Mouse (Mus musculus): ENCODE results near the gene Ror1.

The Ror1 gene

DNA sequence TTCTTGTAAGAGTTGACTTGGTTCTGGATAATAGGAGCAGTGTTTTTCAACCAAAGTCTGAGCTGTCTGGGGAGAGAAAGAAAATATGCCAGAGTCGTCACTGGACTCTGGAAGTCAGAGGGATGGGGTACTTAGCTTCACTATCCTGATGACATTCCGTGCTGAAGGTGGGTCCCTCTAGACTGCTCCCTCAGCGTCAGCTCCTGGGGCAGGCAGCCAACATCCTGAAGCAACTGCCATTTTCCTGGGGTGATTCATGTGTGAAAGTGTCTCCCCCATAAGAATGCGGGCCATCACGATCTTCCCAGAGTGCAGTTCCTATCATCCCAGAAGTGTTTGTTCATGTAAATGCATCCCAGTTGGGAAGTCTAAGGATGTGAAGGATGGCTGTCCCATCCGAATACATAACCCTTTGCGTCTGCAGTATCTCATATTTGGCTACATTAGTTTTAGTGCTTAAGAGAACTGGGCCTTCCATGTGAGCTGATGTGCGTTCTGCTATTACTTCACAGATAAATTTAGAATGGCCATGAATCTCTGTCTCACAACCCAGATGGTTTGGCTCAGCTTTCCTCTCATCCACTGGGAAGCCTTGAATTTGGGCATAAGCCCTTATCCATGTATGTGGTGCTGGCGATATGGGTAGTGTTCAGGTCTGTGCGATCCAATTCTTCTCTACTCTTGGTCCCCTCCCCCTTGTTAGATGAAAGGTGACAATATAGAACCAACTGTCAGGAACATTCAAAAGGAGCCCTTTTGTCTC, 216.4 kb downstream of the Ror1 start:
- DNase-seq (ENCODE audit: low spot score) = no peak

DNA sequence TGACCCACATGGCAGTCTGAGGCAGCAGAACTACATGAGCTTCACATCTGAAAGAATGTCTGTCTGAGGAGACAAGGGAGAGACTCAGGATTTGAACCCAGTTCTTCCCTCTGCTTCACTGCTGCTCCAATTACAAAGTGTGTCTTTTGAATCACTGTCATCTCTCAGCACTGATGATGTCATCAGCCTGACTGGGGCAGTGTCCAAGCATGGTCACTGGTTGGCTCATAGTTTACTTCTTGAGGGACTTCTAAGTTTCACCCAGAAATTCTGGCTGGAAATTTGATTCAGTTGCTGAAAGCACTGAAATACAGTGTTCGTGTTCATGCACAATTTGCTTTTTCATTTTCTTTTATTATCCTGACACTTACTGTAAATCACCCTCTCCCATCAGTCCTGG, 219.5 kb downstream of the Ror1 start:
- DNase-seq (ENCODE audit: low spot score) = no peak

DNA sequence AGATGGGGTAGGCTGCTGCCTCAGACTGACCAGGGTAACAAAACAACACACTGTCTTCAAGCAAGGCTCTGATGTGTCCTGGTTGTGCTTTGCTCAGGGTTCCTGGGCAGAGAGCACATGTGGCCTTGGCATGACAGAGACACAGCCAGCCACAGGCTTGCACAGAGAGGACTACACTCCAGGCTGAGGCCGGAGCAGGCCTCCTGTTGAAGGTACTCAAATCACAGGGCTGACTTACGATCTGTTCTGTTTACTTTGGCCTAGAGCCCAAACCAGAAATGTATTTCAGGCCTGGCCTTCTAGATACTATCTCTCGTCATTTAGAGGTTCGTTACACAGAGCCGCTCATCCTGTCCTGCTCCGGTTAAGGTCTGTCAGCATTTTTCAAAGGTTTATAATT, 226.2 kb downstream of the Ror1 start:
- no peak for DNase-seq (ENCODE audit: low spot score)

DNA sequence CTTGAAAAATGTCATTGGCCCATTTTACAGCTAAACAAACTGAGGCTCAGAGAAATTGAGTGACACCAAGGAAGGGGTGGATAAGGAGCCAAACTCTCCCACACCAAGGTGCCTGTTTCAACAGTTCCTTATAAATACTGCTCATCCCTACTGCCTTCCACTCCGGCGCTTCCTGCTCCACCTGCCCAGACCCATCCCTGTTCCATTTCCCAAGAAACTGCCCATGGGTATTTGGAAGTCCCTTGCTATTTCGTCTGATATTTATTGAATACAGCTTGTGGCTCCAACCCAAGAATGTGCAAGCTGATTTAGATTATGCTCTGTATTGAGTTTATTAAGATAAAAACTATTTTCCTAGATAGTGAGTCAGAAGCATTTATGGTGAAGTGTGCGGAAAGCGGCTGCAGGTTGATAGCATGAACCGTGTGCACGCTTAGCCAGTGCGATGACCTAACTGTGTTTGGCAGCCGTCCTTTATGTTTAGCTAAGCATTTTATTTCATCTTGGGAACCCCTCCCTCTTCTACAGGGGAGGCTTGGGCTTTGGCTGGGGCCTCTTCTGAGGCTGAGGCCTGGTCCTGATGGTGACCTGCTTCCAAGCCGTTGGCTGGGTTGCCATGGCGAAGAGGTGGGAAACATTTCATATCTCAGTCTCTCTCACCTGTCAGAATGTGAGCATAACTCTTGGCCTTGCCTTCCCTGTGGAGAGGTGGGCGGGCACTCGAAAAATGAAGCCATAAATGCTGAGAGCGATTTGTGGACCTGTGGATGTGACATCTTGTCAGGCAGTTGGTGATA, 229.3 kb downstream of the Ror1 start:
- DNase-seq (ENCODE audit: low spot score) = no peak

DNA sequence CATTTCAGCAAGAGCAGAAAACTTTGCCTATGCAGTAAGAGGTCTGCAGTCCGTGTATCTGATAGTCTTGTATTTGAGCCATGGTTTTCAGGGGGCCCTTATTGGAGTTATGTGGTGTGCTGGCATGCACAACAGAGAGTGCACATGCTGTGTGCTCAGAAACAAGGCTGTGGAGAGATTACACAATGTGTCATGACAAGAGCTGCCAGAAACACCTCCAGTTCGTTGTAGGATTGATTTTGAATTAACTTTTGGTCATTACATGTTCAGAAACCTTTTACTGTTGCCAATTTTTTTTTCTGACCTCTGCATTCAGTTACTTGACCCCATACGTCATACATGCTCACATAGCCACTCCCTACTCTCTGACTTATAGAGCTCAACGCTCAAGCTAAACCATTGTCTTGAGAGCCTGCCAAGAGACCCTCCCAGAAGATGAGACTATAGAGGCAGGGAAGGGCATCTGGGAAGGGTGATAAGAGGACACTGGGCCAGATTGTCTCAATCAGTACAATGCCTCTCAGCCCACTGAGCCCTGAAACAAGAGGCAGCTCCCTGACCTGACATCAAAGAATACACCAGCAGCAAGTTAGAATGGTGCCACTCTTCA, 232.9 kb downstream of the Ror1 start:
- peak; percentile 17 for DNase-seq (ENCODE audit: low spot score)

DNA sequence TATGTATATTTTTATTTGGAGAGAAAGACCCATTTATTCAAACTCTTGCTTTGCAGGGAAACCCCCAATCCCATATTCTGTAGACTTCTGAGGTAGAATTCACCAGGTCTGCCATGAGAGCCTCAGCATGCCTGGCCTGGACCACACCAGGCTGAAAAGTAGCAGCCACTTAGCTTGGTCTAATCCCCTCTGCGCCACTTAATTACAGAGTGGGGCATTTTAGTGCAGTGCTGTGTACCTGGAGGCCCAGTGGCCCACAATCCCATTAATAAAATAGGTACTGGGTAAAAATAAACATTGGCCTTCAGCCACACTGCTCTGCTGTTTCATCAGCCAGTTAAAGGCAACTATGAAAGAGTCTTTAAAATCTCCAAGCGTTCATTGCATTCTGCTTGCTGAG, 239.6 kb downstream of the Ror1 start:
- DNase-seq (ENCODE audit: low spot score) = no peak

DNA sequence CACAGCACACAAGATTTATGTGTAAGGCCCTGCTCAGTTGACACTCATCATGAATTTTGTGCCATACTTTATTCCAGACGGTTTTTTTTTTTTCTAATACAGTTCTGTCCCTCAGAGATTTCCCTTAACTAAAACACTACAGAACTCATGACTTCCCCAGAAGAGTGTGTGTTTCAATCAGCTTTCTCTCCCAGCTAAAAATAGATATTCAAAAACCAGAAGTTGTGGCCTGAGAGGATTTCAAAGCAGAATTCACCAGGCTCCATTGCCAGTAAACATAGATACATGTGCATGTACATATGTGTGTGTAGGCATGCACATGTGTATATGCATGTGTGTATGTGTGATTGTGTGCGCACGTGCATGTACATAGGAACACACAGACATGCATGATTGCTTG, 252.2 kb downstream of the Ror1 start:
- no peak for DNase-seq (ENCODE audit: low spot score)

DNA sequence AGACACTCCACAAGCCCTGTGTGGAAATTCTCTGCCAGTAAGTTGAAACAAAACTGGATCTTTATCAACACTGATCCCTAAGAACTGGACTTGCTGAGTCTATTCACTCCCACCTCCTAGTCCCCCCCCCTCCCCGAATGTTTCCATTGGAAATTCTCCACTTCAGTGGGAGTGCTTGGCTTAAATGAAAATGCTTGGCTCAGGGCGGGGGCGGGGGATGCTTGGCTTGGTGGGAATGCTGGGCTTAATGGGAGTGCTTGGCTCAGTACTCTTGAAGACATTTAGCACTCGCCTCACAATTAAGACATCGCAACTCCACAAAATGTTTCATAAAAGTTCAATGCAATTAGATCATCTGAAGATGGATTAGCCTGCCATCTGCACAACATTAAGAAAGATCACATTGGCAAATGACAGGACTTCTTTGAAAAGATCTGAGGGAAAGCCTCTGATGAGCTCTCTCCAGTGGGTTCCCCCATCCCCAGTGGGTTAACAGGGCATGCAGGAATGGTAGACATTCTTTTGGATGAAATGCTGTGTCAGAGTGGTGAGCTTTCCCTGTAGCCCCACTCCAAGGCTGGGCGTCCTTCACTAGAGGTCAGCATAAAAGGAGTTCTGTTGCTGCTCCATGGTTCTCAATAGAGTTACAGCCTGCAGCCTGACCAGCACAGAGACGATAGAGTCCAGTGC, 254.7 kb downstream of the Ror1 start:
- no peak for DNase-seq (ENCODE audit: low spot score)

DNA sequence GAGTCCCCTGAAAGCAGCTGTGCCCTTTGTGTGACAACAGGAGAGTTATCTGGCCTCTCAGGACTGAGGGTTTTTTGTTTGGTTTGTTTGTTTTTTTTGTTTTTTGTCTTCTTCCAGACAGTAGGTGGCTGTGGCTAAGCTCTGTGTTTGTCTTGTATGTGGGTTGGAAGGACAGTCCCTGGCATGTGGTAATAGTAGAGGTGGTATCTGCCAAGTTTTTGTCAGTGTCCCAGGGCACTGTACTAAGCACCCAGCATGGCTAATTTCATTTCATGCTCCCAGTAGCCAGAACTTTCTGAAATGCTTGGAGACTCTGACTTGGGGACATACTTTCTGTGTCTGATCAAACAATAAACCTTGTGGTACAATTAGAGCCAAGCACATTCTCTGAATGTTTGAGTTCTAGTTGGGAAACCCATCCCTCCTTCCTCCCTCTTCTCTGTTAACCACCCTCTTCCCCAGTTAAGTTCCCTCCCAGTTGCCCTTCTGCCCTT, 256.3 kb downstream of the Ror1 start:
- DNase-seq (ENCODE audit: low spot score) = no peak

DNA sequence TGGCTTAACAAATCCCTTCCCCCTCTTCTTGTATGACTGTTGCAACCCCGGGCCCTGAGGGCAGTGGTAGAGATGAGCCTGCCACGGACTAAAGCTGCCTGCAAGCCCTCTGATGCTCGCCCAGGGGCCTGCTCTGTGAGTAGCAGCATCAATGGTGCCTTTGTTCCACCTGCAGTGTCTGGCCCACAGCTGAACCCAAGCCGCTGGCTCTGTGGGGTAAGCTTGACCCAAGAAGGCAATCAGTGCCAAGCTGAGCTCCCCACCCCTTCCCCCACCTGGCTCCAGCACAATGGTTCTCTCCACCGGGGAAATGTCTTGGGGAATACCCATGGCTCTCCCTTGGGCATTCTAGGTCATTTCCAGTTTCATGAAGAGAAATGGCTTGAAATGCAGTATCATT, 260.0 kb downstream of the Ror1 start:
- DNase-seq (ENCODE audit: low spot score) = peak; percentile 12

DNA sequence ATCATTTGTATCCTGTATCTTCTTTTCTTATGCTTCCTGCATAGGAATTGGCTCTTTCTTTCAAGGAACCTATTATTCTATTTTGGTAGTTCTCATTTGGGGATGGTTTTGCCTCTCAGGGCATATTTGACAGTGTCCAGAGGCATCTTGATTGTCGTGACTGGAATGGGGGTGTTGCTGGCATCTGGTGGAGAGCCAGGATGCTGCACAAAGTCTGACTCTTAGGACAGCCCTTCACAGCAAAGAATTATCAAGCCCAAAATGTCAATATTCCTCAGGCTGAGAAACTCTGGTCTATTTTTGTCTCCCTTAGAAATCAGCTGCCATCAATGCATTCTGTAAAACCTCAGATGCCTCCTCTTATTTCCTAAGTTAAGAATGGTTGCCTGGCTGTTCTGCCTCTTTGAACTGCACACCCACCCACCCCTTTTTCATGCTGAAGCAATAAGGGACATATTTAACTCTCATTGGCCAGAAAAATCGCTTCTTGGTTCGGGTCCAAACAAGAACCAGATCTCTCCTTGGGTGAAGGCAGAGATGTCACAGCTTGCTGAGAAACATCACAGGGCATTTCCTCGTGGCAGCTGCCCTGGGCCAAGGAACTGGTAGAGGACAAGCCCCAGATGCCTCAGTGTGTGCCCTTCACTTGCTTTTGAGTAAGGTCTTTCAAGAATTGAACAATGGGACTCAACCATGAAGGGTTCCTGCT, 262.4 kb downstream of the Ror1 start:
- no peak for DNase-seq (ENCODE audit: low spot score)

DNA sequence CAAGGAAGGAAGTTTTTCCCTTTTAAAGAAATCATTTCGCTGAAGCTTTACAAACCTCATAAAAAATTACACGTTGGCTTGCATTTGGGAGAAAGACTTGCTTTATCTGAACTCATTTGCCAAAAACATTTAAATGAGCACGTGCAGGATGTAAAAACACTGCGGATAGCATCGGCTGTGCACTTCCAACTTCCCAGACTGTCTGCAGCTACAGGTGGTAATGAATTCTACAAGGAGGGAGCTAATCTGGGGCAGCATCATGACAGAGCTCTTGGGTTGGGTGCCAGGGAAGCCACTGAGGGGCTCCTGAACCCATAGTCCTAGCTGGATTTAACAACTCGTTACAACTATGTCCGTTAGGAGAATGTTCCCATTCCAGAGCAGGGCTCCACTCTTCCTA, 268.1 kb downstream of the Ror1 start:
- no peak for DNase-seq (ENCODE audit: low spot score)

DNA sequence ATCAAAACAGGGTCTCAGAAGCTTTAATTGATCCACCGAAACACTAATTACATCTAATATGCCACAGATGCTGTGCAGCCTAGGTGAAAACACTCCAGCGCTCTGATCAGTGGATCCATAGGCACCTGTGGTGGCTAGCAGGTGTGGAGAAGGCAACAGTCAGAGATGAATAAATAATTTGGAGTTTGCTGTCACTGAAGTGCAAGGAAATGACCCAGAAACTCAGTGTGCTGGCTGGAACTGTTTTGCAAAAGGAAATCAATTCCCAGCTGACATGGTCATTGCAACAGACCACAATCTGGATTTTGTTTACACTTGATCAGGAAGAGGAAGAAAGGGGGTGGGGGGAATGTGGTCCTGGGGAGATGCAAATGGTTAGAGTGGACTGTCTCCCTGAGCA, 273.1 kb downstream of the Ror1 start:
- DNase-seq (ENCODE audit: low spot score) = no peak

DNA sequence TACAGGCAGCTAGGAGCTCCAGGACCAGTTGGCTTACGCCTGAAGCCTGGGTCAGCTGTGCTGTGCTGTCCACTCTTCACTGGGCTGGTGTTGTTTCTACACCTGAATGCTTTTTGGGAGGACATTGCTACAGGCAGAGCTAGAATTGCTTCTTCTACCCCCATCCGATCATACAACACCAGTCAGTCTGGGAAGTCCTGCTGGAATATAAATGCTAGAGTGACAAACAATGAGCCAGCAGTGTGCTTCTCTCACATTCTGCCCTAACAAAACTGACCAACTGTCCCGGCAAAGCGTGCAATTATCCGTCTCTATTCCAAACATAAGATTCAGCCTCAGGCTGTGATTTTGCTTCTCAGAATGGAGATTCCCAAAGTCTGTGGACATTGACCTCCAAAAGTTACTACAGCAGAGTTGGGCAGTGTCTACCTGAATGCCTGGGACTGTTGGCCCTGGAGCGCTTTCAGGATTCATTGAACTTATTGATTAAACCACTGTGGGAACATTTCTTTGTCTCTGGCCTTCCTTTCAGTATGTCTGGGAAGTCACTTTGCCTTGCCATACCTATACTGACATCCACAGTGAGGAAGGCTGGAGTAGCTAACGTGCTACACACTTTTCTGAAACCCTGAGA, 274.1 kb downstream of the Ror1 start:
- no peak for DNase-seq (ENCODE audit: low spot score)

DNA sequence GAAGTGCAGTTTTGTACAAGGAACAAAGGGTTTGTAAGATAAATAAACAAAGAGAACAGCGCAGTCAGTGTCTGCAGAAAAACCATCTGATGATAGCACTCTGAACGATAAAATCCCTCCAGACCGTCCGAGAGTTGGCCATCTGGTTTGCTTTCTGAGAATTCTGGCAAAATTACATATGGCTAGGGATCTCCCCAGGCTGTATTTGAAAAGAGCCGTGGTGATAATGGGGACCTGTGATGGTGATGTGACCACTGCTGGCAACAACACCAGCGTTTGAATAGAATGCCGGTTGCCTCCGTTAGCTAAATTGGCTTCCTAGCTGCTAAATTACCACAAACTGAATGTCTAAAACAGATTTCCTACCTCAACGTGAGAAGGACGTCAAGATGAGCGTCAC, 277.2 kb downstream of the Ror1 start:
- no peak for DNase-seq (ENCODE audit: low spot score)

DNA sequence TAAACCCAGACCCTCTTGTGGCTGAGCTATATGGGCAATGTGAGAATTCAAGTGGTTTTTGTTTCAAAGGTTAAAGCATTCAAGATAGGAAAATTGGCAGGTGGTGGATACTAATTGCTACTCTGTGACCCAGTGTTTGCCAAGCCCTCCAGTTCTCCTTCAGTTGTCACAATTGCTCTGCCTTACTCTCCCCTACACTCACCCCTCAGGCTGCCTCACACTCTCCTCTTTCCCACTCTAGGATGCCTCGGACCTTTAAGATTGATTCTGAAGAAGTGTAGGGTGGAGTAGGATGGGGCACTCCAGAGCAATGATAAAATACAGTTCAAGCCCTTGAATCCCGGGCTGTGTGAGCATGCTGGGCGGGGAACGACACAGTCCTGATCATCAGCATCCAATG, 278.2 kb downstream of the Ror1 start:
- no peak for DNase-seq (ENCODE audit: low spot score)

DNA sequence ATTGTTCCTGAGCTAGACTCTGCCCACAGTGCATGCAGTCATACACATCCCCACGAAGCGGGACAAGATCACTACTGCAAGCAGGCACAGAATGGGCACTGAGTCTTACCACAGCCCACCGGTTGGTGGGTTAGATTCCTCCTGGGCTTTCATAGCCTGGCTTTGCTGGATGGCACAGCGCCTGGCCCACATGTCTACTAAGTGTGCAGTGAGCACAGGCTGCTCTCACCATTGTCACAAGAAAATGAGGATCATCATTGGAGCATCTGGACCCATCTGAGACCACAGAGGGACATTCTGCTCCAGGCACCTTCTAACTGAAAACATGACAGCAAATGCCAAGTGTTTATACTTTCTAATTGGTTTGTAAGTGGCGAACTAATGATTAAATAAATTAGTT, 279.7 kb downstream of the Ror1 start:
- DNase-seq (ENCODE audit: low spot score) = no peak

DNA sequence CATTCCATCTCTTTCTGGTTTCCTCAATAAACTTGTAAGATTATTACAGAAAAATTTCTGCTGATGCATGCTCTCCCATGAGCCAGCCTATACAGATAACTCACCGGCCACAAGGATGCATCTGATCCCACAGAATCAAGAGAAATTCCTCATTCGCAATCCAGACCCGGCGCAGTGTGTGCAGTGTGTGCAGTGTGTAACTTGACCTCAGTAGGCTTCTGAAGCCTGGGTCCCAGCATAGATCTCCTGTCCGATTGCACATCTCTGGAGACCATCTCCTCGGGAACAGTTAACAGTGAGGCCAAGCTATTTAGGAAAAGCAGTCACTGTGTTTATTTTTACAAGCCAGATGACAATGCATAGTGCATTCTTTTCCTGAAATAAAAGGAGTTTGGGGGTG, 280.6 kb downstream of the Ror1 start:
- DNase-seq (ENCODE audit: low spot score) = no peak

DNA sequence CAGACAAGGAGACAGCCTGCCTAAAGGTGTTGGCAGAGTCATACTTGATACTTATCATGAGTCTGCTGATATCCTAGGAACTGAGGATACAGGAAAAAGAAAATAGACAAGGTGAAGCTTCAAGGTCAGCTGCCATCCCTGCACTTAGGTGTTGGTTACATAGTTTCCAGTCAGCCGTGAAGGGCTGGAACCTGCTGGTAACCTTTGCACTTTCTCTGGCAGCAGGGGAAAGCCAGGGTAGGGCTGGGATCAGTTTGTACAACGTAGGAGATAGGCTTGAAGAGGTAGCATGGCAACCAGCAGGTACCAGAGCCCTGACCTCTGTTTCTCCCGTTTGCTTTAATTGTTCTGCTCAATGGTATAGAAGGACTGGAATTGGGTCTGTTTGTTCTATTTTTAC, 281.6 kb downstream of the Ror1 start:
- no peak for DNase-seq (ENCODE audit: low spot score)

DNA sequence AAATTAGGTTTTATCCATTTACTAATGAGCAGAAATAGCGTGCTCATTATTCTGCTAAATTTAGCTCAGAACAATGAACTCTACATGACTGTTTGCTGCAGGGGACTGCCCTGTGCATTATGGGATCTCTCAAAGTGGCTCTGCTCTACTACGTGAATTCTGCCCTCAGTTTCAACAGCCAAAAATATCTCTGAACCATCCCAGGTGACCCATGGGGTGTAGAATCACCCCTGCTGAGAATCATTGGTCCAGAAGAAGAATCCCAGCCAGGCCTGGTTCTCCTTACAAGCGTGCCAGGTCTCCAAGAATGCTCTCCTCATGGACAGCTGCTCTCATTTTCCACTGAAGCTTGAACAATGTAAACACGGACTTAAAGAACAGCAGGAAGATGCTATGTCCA, 282.4 kb downstream of the Ror1 start:
- no peak for DNase-seq (ENCODE audit: low spot score)

DNA sequence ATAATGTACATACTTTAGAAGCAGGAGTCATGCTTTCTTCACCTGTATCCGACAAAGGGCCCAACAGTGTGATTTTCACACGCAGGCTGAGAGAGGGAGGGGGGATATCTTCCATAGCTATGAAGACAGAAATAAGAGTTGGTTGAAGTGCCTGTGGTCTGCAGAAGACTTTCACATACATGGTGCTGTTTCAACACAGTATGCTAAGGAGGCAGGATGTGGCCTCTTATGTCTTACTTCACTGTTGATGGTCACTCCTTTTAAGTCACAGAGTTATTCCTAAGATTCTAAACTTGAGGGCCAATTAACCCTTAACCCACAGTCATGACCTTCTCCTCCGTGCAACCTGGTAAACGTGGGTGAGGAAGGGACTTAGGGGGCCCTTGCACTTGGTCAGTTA, 286.2 kb downstream of the Ror1 start:
- DNase-seq (ENCODE audit: low spot score) = no peak

Data from layer of hippocampus, adult 11-12 months (tissue).